Mouse (Mus musculus) kidney, adult 18-20 months (tissue): ENCODE results near the gene Sncg.

Experiments used
- DNase-seq: peaks from one replicate; pipeline ENCODE4 v3.0.0; 2021

Sncg gene

DNA sequence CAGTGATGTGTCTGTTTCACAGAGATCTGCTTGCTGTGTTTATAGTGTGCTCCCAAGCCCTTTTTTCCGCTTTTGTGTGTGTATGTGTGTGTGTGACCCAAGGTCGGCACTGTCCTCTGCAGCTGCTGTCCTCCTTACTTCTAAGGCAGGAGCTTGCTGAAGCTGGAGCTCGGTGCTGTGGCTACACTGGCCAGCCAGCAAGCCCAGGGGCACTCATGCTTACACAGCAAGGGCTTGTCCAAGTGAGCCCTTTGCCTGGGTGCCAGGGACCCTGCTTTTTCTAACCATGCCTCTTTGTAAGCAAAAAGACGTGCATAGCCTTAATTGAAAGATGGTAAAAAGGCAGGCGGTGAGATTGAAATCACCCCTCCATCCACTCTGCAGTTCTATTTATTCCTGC is 42.1 kb downstream of the Sncg start:
- DNase-seq = no peak

DNA sequence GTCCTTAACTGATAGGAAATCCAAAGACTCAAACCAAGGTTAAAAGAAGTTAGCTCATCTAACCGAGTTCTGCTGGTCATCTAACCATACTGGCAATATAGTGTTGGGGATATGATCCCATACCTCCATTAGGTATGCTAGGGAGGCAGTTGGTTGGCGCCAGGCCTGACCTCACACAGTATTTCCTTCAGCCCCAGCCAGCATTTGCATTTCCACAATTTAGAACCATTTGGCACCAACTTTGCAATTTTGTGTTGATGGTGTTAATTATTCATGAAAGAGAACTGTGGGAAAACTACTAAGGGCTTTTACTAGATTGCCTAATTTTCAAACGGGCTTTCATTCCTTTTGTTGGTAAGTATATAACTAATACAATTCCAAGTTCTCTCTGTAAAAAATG is 42.7 kb downstream of the Sncg start:
- DNase-seq = no peak

DNA sequence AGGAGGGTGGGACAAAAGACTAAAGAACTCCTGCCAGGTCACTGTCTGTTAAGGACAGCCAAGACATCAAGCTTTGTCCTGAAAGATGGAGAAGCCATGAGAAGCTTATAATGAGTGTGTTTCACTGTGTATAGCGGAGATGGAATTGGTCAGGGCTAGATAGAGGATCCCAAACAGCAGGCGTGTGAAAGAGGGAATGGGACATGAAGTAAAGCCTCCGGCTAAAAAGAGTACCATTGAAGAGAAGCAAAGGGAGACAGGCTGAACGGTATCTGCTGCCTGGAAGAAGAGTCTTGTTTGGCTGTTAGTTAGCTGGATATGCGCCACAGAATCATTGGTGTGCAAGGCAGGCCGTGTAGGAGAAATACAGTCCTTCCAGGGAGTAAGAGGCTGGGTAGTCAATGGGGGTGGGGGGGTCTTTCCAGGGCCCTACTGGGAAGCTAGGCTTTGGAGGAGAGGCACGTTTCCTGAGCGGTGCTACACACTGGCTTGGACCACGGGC is 43.9 kb downstream of the Sncg start:
- DNase-seq = no peak

DNA sequence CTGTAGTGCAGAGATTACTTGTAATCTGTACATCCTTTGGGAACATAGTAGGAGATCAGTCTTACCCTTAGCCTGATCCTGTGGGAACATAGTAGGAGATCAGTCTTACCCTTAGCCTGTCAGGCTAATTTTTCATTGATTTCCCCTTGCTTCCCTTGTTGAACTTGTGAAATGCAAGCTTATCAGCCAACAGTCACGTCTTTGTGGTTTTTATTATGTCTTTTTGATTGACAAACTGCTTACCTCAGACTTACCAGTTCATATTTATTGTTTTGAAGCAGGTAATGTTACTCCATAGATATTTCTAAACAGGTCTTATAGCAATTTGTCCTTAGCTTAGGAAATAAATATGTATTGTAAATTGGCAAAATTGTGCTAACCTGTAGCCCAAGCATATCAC is 47.0 kb downstream of the Sncg start:
- DNase-seq = no peak

DNA sequence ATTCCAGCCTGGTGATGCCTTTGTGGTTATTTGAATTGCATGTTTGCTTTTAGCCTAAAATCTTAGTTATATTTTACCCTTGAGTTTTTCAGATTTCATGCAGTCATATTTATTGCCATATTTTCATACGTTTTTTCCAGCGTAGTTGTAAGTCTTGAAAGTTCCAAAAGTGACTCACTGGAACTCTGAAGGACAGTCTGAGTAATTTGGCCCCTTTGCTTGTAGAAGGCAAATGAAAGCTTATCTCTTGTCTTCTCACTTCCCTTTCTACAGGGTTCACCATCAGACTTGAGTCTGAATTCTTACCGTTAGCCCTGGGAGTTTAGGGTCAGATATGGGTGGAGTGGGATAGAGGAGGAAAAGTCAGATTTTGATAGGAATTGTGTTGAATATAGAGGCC is 48.0 kb downstream of the Sncg start:
- no peak for DNase-seq

DNA sequence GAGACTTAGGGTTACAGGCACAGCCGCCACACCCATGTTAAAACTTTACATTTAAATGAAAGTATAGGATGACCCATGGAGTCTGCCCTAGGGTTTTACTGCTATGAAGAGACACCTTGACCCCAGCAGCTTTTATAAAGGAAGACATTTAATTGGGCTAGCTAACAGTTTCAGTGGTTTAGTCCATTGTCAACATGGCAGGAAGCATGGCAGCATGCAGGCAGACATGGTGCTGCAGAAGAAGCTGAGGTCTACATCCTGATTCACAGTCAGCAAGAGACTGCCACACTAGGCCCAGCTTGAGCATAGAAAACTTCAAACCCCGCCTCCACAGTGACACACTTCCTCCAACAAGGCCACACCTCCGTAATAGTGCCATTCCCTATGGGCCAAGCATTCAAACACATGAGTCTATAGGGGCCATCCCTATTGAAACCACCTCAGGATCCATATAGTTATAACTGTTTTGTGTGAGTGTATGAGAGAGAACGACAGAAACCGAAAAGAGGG is 51.0 kb downstream of the Sncg start:
- DNase-seq = no peak
